Mouse (Mus musculus) lung, adult 18-20 months (tissue): ENCODE data around the gene Casp7.
"Not testable (repeated sequence)": the region's sequence is repeated elsewhere in the genome, so short reads cannot be mapped to it uniquely, and the experiment has no call there.

ENCODE experiments used
- DNase-seq, 2 experiments: peaks; one replicate each; pipeline ENCODE4 v3.0.0; 2022; ENCODE audit warnings: mixed read lengths in 2 of 2

Gene Casp7

GRCm38 (mm10) chr19:56385546-56385945 lies 11.4 kb upstream of the Casp7 start:
- no peak for DNase-seq

GRCm38 (mm10) chr19:56386095-56386494 lies 10.8 kb upstream of the Casp7 start:
- DNase-seq, result no peak

GRCm38 (mm10) chr19:56387726-56388302 lies 9.1 kb upstream of the Casp7 start:
- DNase-seq, result no peak

- no peak for DNase-seq
These were observed 7.8 kb upstream of the Casp7 start for GRCm38 (mm10) chr19:56389176-56389575.

GRCm38 (mm10) chr19:56389879-56390278 lies 7.0 kb upstream of the Casp7 start, which contains the start of gene Nrap:
TSS of gene Nrap (minus strand) at chr19:56390037.
- no peak for DNase-seq

- peak; percentile 37 to 40 for DNase-seq
These were observed 5.5 kb upstream of the Casp7 start for GRCm38 (mm10) chr19:56391307-56392046.

GRCm38 (mm10) chr19:56393311-56393866 lies 3.5 kb upstream of the Casp7 start:
- DNase-seq, result no peak

GRCm38 (mm10) chr19:56395183-56395935 lies 1.6 kb upstream of the Casp7 start:
- DNase-seq, result no peak

GRCm38 (mm10) chr19:56396227-56396626 lies 702 bp upstream of the Casp7 start:
- DNase-seq, result no peak

- peak in 1 of 2 experiments; percentile 21 for DNase-seq
These were observed 966 bp downstream of the Casp7 start for GRCm38 (mm10) chr19:56397663-56398527.

GRCm38 (mm10) chr19:56398528-56398795 lies 1.5 kb downstream of the Casp7 start:
- no peak for DNase-seq

GRCm38 (mm10) chr19:56400200-56400599 lies 3.3 kb downstream of the Casp7 start:
- DNase-seq, result peak; percentile 91 to 93

- no peak for DNase-seq
These were observed 4.9 kb downstream of the Casp7 start for GRCm38 (mm10) chr19:56401864-56402263.

- no peak for DNase-seq
These were observed 8.9 kb downstream of the Casp7 start for GRCm38 (mm10) chr19:56405824-56406223.

- no peak for DNase-seq
These were observed 9.7 kb downstream of the Casp7 start for GRCm38 (mm10) chr19:56406581-56406980.

GRCm38 (mm10) chr19:56409884-56410283 lies 13.0 kb downstream of the Casp7 start:
- not testable (repeated sequence) for DNase-seq

- DNase-seq, result no peak
These were observed 21.5 kb downstream of the Casp7 start for GRCm38 (mm10) chr19:56418404-56418803.

- no peak for DNase-seq
These were observed 22.5 kb downstream of the Casp7 start for GRCm38 (mm10) chr19:56419452-56419851.

GRCm38 (mm10) chr19:56420345-56420744 lies 23.4 kb downstream of the Casp7 start:
- no peak for DNase-seq

GRCm38 (mm10) chr19:56422476-56423338 lies 25.8 kb downstream of the Casp7 start:
- peak; percentile 79 to 81 for DNase-seq

GRCm38 (mm10) chr19:56423370-56423769 lies 26.4 kb downstream of the Casp7 start:
- DNase-seq, result no peak
